Comparison of ENCODE assay signal across 1 mouse cellular context in genomic region chr2:172370411-172371223, GRCm38 (mm10).
TF ChIP-seq lines count a peak whose summit lies in the region.

Gene Aurka, minus strand, starts transcription at chr2:172370535.
Gene Cstf1, plus strand, starts transcription at chr2:172370681.

TF ChIP-seq in MEL, 35 proteins besides CTCF, POLR2A, EP300 and RAD21 (continued from another document):
- 0 out of 2 replicates have a peak, but pooled peaks have one; percentile 18 for TF ChIP-seq RCOR1 (IDR thresholded peaks at IDR 0.05; ENCODE audit: low read depth, low read length)
- TF ChIP-seq CHD2 (IDR thresholded peaks at IDR 0.05; ENCODE audit: low read length), result no peak; the same call in 1 of the 2 replicates
- TF ChIP-seq GABPA (IDR thresholded peaks at IDR 0.05; ENCODE audit: low read depth, low read length), result no peak
- TF ChIP-seq USF1 (IDR thresholded peaks at IDR 0.05; ENCODE audit: low read depth, low read length), result peak; percentile 86
- TF ChIP-seq JUND (IDR thresholded peaks at IDR 0.05; ENCODE audit: low read depth, low read length), result 0 out of 2 replicates have a peak, but pooled peaks have one; percentile 38
- TF ChIP-seq TBP (IDR thresholded peaks at IDR 0.05; ENCODE audit: low read depth, low read length), result peak; percentile 94
- no peak for TF ChIP-seq SMC3 (IDR thresholded peaks at IDR 0.05; ENCODE audit: low read depth, low read length)
- TF ChIP-seq GATA1 (IDR thresholded peaks at IDR 0.05; ENCODE audit: low read depth, low read length), result no peak
- TF ChIP-seq TAL1 (IDR thresholded peaks at IDR 0.05; ENCODE audit: low read length), result no peak
- TF ChIP-seq ZNF384 (IDR thresholded peaks at IDR 0.05; ENCODE audit: low read depth, low read length), result no peak
- peak; percentile 34; the same call in 1 of the 2 replicates for TF ChIP-seq ETS1 (IDR thresholded peaks at IDR 0.05; ENCODE audit: low read depth, low read length)
- peak; percentile 71 for TF ChIP-seq POLR2AphosphoS2 (IDR thresholded peaks at IDR 0.05; ENCODE audit: low read length)
- TF ChIP-seq MXI1 (IDR thresholded peaks at IDR 0.05; ENCODE audit: low read depth, low read length), result peak; percentile 99
- peak; percentile 81 for TF ChIP-seq NRF1 (IDR thresholded peaks at IDR 0.05; ENCODE audit: insufficient read depth, low read depth, low read length, poor library complexity, severe bottlenecking)
